Mouse (Mus musculus): ENCODE results near the gene BC051142. TPM values are rescaled to one million over a fixed set of nuclear protein-coding genes. Genes with fewer than 3 reads are reported as not detected.
A peak's percentile ranks its signal among the peaks of the same experiment; 100 is the strongest.

BC051142 gene
- 0.54 TPM in 1 of 2 replicates, not detected in the other for polyA plus RNA-seq (2014; fragmentation: Nextera tagmentation; extraction: Ambion mirVana)

DNA sequence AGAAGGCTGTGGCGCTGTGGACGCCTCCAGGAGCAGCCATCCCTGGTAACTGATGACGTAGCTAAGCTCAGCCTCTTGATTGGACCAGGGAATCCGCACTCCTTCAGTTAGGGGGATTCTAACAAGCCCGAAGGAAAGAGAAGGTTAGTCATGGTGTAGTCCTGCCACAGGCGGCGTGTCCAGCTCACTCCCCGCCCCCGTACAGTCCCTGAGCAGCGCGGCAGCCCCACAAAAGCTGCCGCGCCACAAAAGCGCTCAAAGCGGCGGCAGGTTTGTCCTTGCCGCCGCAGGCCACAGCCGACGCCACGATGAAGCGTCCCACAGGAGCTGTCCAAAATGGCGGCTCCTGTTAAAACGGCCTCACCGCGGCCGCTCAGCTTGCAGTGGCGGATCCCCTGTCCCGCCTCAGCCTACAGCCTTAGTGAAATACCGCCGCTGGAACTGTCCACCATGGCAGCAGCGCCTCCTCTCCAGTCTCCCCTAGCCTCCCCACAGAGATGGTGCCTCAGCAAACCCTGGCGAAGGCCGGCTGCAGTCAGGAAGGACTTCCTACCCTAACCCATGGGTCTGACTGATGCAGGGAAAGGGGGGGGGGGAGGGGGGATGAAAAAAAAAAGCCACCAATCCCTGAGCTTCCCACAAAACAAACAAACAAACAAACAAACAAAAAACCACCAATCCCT is at the start of gene BC051142:
Gene BC051142 (plus strand): TSS at position 110 of the 683 bp plus-strand sequence.
- DNase-seq, result peak; percentile 87
- Histone ChIP-seq H3K27me3 (ENCODE audit: insufficient read depth, low read length) (no peaks in the 10 kb centered on the region), H3K4me1 (ENCODE audit: insufficient read depth) (no peaks in the 10 kb centered on the region), H3K4me2 (peak within 1 kb of the TSS; percentile 76), H3K36me3 (ENCODE audit: insufficient read depth) (no peaks in the 10 kb centered on the region), H3K27ac (ENCODE audit: low read depth) (peak within 1 kb of the TSS; percentile 70), H3K4me3 (ENCODE audit: low read depth, low read length) (peak within 1 kb of the TSS; percentile 50), H3K9me3 (ENCODE audit: low read depth, low read length) (no peaks in the 10 kb centered on the region), H3K9ac (peak within 1 kb of the TSS; percentile 57)
- ATAC-seq (ENCODE audit: insufficient read depth), result peak; percentile 98
- no peak for TF ChIP-seq CTCF (IDR thresholded peaks at IDR 0.05; ENCODE audit: low read depth)
- 3% methylated on average over 34 of the region's 34 CpGs for WGBS

- H3K36me3 ChIP-seq (ENCODE audit: insufficient read depth), result no peaks in the 10 kb centered on the region
- H3K9me3 ChIP-seq (ENCODE audit: low read depth, low read length), result no peaks in the 10 kb centered on the region
- no peak for ATAC-seq (ENCODE audit: insufficient read depth)
- no peak overlapping the region for H3K27ac ChIP-seq (ENCODE audit: low read depth)
- no peaks in the 10 kb centered on the region for H3K27me3 ChIP-seq (ENCODE audit: insufficient read depth, low read length)
- H3K4me1 ChIP-seq (ENCODE audit: insufficient read depth), result no peaks in the 10 kb centered on the region
- TF ChIP-seq CTCF (IDR thresholded peaks at IDR 0.05; ENCODE audit: low read depth), result peak; percentile 94
- DNase-seq, result peak; percentile 90
- H3K4me3 ChIP-seq (ENCODE audit: low read depth, low read length), result no peak overlapping the region
- WGBS, result 6% methylated on average over 4 of the region's 4 CpGs
- H3K4me2 ChIP-seq, result no peak overlapping the region
- no peak overlapping the region for H3K9ac ChIP-seq
These were observed 49.2 kb upstream of the BC051142 start for GRCm38 (mm10) chr17:34349429-34349828.

GRCm38 (mm10) chr17:34354539-34354938 is 44.1 kb upstream of the BC051142 start, which contains the start of gene Btnl2:
Btnl2 (plus strand) TSS chr17:34354822.
- H3K9me3 ChIP-seq (ENCODE audit: low read depth, low read length), result no peaks in the 10 kb centered on the region
- H3K27ac ChIP-seq (ENCODE audit: low read depth), result no peak within 1 kb of the TSS
- DNase-seq (no peak), ATAC-seq (ENCODE audit: insufficient read depth) (no peak)
- no peaks in the 10 kb centered on the region for H3K36me3 ChIP-seq (ENCODE audit: insufficient read depth)
- 84% methylated on average over 5 of the region's 5 CpGs for WGBS
- H3K4me1 ChIP-seq (ENCODE audit: insufficient read depth), result no peaks in the 10 kb centered on the region
- no peak for TF ChIP-seq CTCF (IDR thresholded peaks at IDR 0.05; ENCODE audit: low read depth)
- H3K9ac ChIP-seq, result no peak within 1 kb of the TSS
- H3K27me3 ChIP-seq (ENCODE audit: insufficient read depth, low read length), result no peaks in the 10 kb centered on the region
- H3K4me3 ChIP-seq (ENCODE audit: low read depth, low read length), result no peak within 1 kb of the TSS
- H3K4me2 ChIP-seq, result no peak within 1 kb of the TSS

- H3K27me3 ChIP-seq (ENCODE audit: insufficient read depth, low read length), result no peaks in the 10 kb centered on the region
- DNase-seq (no peak), ATAC-seq (ENCODE audit: insufficient read depth) (no peak)
- H3K4me2 ChIP-seq, result no peak overlapping the region
- H3K9ac ChIP-seq, result no peak overlapping the region
- H3K4me1 ChIP-seq (ENCODE audit: insufficient read depth), result no peaks in the 10 kb centered on the region
- no peak overlapping the region for H3K27ac ChIP-seq (ENCODE audit: low read depth)
- 79% methylated on average over 1 of the region's 1 CpGs for WGBS
- no peaks in the 10 kb centered on the region for H3K9me3 ChIP-seq (ENCODE audit: low read depth, low read length)
- H3K4me3 ChIP-seq (ENCODE audit: low read depth, low read length), result no peak overlapping the region
- no peak for TF ChIP-seq CTCF (IDR thresholded peaks at IDR 0.05; ENCODE audit: low read depth)
- H3K36me3 ChIP-seq (ENCODE audit: insufficient read depth), result no peaks in the 10 kb centered on the region
These were observed 43.7 kb upstream of the BC051142 start for GRCm38 (mm10) chr17:34354940-34355339.

DNA sequence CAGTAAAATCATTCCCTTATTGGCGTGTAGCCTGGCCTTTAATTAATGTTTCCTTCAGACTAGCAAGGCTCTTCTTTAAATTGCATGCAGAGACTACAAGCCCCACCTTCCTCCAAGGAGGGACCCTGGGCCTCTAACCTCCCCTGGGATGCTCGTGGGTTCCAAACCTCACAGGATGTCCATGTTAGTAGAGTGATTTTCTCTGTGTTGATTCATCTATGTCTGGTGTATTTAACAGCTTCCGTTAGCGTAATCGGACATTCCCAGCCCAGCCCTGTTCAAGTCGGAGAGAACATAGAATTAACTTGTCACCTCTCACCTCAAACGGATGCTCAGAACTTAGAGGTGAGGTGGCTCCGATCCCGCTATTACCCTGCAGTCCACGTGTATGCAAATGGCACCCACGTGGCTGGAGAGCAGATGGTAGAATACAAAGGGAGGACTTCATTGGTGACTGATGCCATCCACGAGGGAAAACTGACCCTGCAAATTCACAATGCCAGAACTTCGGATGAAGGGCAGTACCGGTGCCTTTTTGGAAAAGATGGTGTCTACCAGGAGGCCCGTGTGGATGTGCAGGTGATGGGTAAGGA is 35.6 kb upstream of the BC051142 start:
- Histone ChIP-seq H3K36me3 (ENCODE audit: insufficient read depth) (no peaks in the 10 kb centered on the region), H3K27ac (ENCODE audit: low read depth) (no peak overlapping the region), H3K4me3 (ENCODE audit: low read depth, low read length) (no peak overlapping the region), H3K4me2 (no peak overlapping the region), H3K9me3 (ENCODE audit: low read depth, low read length) (no peaks in the 10 kb centered on the region), H3K27me3 (ENCODE audit: insufficient read depth, low read length) (no peaks in the 10 kb centered on the region), H3K4me1 (ENCODE audit: insufficient read depth) (no peaks in the 10 kb centered on the region), H3K9ac (no peak overlapping the region)
- ATAC-seq (ENCODE audit: insufficient read depth) (no peak), DNase-seq (no peak)
- no peak for TF ChIP-seq CTCF (IDR thresholded peaks at IDR 0.05; ENCODE audit: low read depth)
- WGBS, result 76% methylated on average over 15 of the region's 15 CpGs

- WGBS, result 72% methylated on average over 3 of the region's 3 CpGs
- no peak for TF ChIP-seq CTCF (IDR thresholded peaks at IDR 0.05; ENCODE audit: low read depth)
These were observed 34.8 kb upstream of the BC051142 start for GRCm38 (mm10) chr17:34363676-34364310.

GRCm38 (mm10) chr17:34365031-34365430 is 33.6 kb upstream of the BC051142 start:
- Histone ChIP-seq H3K4me2 (no peak overlapping the region), H3K36me3 (ENCODE audit: insufficient read depth) (no peaks in the 10 kb centered on the region), H3K4me1 (ENCODE audit: insufficient read depth) (no peaks in the 10 kb centered on the region), H3K4me3 (ENCODE audit: low read depth, low read length) (no peak overlapping the region), H3K27ac (ENCODE audit: low read depth) (no peak overlapping the region), H3K27me3 (ENCODE audit: insufficient read depth, low read length) (no peaks in the 10 kb centered on the region), H3K9ac (no peak overlapping the region), H3K9me3 (ENCODE audit: low read depth, low read length) (no peaks in the 10 kb centered on the region)
- DNase-seq, result no peak
- 67% methylated on average over 10 of the region's 10 CpGs for WGBS
- TF ChIP-seq CTCF (IDR thresholded peaks at IDR 0.05; ENCODE audit: low read depth), result no peak
- no peak for ATAC-seq (ENCODE audit: insufficient read depth)

More at GRCm38 (mm10) chr17:34363676-34364310, 34.8 kb upstream of the BC051142 start:
- ATAC-seq (ENCODE audit: insufficient read depth), result no peak
- Histone ChIP-seq H3K27me3 (ENCODE audit: insufficient read depth, low read length) (no peaks in the 10 kb centered on the region), H3K27ac (ENCODE audit: low read depth) (no peak overlapping the region), H3K4me3 (ENCODE audit: low read depth, low read length) (no peak overlapping the region), H3K4me1 (ENCODE audit: insufficient read depth) (no peaks in the 10 kb centered on the region), H3K9me3 (ENCODE audit: low read depth, low read length) (no peaks in the 10 kb centered on the region), H3K4me2 (no peak overlapping the region), H3K9ac (no peak overlapping the region), H3K36me3 (ENCODE audit: insufficient read depth) (no peaks in the 10 kb centered on the region)
- no peak for DNase-seq
